Mouse (Mus musculus) lung, postnatal 0 days (tissue): Measurements from ENCODE around the gene Prpf18.

ENCODE experiments used
- CTCF ChIP-seq: IDR thresholded peaks from 2 replicates; pipeline ENCODE4 v1.5.1; 2016; ENCODE audit warnings: antibody characterized with exemption, mild to moderate bottlenecking
- EP300 ChIP-seq: IDR thresholded peaks from 2 replicates; pipeline ENCODE4 v1.6.1; 2016; ENCODE audit warnings: antibody characterized with exemption, mild to moderate bottlenecking, control low read depth

- TF ChIP-seq EP300 (no peak), CTCF (no peak)
These were observed 23.0 kb downstream of the Prpf18 start for GRCm38 (mm10) chr2:4628920-4629319.
